Mouse (Mus musculus): ENCODE results near the gene Pum2. TPM values are rescaled to one million over a fixed set of nuclear protein-coding genes. Genes with fewer than 3 reads are reported as not detected.
A peak's percentile ranks its signal among the peaks of the same experiment; 100 is the strongest.

The Pum2 gene
- polyA plus RNA-seq, 1 experiment from 2014 or later, result 22.7 TPM

- Histone ChIP-seq H3K9me3 (ENCODE audit: control insufficient read depth) (no peaks in the 10 kb centered on the region), H3K27ac (ENCODE audit: low read depth, low read length) (0 out of 2 replicates have a peak overlapping the region, but pooled peaks have one; percentile 22), H3K9ac (ENCODE audit: low read depth, low read length) (0 out of 2 replicates have a peak overlapping the region, but pooled peaks have one; percentile 4), H3K27me3 (replicated peaks; ENCODE audit: control insufficient read depth, insufficient read depth, low read length) (no peaks in the 10 kb centered on the region), H3K4me3 (ENCODE audit: low read depth, low read length) (no peak overlapping the region), H3K4me1 (replicated peaks; ENCODE audit: control insufficient read depth, insufficient read depth, low read length) (peaks cover 33% of the 10 kb centered on the region), H3K36me3 (ENCODE audit: control insufficient read depth, insufficient read depth) (no peaks in the 10 kb centered on the region), H3K4me2 (replicated peaks; ENCODE audit: low read depth) (no peak overlapping the region)
- 41% methylated on average over 4 of the region's 4 CpGs for WGBS
- no peak for TF ChIP-seq CTCF (IDR thresholded peaks at IDR 0.05; ENCODE audit: low read depth)
- peak; percentile 26; the same call in 1 of the 2 replicates for ATAC-seq
These were observed 105.9 kb downstream of the Pum2 start for GRCm38 (mm10) chr12:8779851-8780250.

- Histone ChIP-seq H3K27me3 (replicated peaks; ENCODE audit: control insufficient read depth, insufficient read depth, low read length) (no peaks in the 10 kb centered on the region), H3K4me2 (replicated peaks; ENCODE audit: low read depth) (no peak overlapping the region), H3K36me3 (ENCODE audit: control insufficient read depth, insufficient read depth) (no peaks in the 10 kb centered on the region), H3K4me1 (replicated peaks; ENCODE audit: control insufficient read depth, insufficient read depth, low read length) (peaks cover 36% of the 10 kb centered on the region), H3K9me3 (ENCODE audit: control insufficient read depth) (no peaks in the 10 kb centered on the region), H3K9ac (ENCODE audit: low read depth, low read length) (no peak overlapping the region), H3K4me3 (ENCODE audit: low read depth, low read length) (no peak overlapping the region), H3K27ac (ENCODE audit: low read depth, low read length) (no peak overlapping the region)
- 61% methylated on average over 7 of the region's 7 CpGs for whole genome bisulfite sequencing
- no peak for ATAC-seq
- no peak for TF ChIP-seq CTCF (IDR thresholded peaks at IDR 0.05; ENCODE audit: low read depth)
These were observed 107.2 kb downstream of the Pum2 start for GRCm38 (mm10) chr12:8781121-8781520.

- 63% methylated on average over 9 of the region's 9 CpGs for WGBS
- H3K36me3 ChIP-seq (ENCODE audit: control insufficient read depth, insufficient read depth), result no peaks in the 10 kb centered on the region
- H3K27ac ChIP-seq (ENCODE audit: low read depth, low read length), result no peak overlapping the region
- H3K9ac ChIP-seq (ENCODE audit: low read depth, low read length), result no peak overlapping the region
- H3K4me1 ChIP-seq (replicated peaks; ENCODE audit: control insufficient read depth, insufficient read depth, low read length), result peaks cover 36% of the 10 kb centered on the region
- TF ChIP-seq CTCF (IDR thresholded peaks at IDR 0.05; ENCODE audit: low read depth), result no peak
- ATAC-seq, result no peak
- no peaks in the 10 kb centered on the region for H3K9me3 ChIP-seq (ENCODE audit: control insufficient read depth)
- H3K4me3 ChIP-seq (ENCODE audit: low read depth, low read length), result no peak overlapping the region
- no peak overlapping the region; the same call in 1 of the 2 replicates for H3K4me2 ChIP-seq (replicated peaks; ENCODE audit: low read depth)
- no peaks in the 10 kb centered on the region for H3K27me3 ChIP-seq (replicated peaks; ENCODE audit: control insufficient read depth, insufficient read depth, low read length)
These were observed 107.9 kb downstream of the Pum2 start for GRCm38 (mm10) chr12:8781681-8782378.

- no peaks in the 10 kb centered on the region for H3K27me3 ChIP-seq (replicated peaks; ENCODE audit: control insufficient read depth, insufficient read depth, low read length)
- no peak overlapping the region for H3K27ac ChIP-seq (ENCODE audit: low read depth, low read length)
- H3K36me3 ChIP-seq (ENCODE audit: control insufficient read depth, insufficient read depth), result no peaks in the 10 kb centered on the region
- 46% methylated on average over 3 of the region's 3 CpGs for WGBS
- no peak overlapping the region; the same call in 1 of the 2 replicates for H3K4me2 ChIP-seq (replicated peaks; ENCODE audit: low read depth)
- H3K4me3 ChIP-seq (ENCODE audit: low read depth, low read length), result no peak overlapping the region
- H3K4me1 ChIP-seq (replicated peaks; ENCODE audit: control insufficient read depth, insufficient read depth, low read length), result peaks cover 30% of the 10 kb centered on the region
- H3K9ac ChIP-seq (ENCODE audit: low read depth, low read length), result no peak overlapping the region
- TF ChIP-seq CTCF (IDR thresholded peaks at IDR 0.05; ENCODE audit: low read depth), result no peak
- no peaks in the 10 kb centered on the region for H3K9me3 ChIP-seq (ENCODE audit: control insufficient read depth)
- no peak for ATAC-seq
These were observed 108.6 kb downstream of the Pum2 start for GRCm38 (mm10) chr12:8782565-8782964.

DNA sequence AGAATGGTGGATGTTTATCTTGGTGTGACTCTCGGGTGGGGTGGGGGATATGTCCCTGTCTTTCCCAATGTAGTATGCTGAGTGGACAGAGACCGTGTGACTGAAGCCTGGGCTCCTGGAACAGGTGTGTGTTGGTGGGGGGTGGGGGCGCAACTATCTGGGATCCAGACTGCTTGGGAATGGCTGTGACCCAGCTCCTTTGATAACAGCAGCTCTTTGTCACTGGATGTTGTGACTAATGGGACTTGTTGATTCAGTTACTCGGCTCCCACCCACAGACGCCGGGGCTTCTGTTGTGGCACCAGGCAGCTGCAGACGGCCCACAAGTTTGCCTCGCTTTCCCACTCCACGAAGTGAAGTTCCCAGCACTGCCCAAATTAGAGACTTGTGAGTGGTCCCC is 110.3 kb downstream of the Pum2 start:
- Histone ChIP-seq H3K4me2 (replicated peaks; ENCODE audit: low read depth) (no peak overlapping the region), H3K4me1 (replicated peaks; ENCODE audit: control insufficient read depth, insufficient read depth, low read length) (peaks cover 23% of the 10 kb centered on the region)

GRCm38 (mm10) chr12:8786476-8786875 is 112.5 kb downstream of the Pum2 start:
- 62% methylated on average over 5 of the region's 5 CpGs for WGBS
- ATAC-seq, result 0 out of 2 replicates have a peak, but pooled peaks have one; percentile 32
- H3K4me1 ChIP-seq (replicated peaks; ENCODE audit: control insufficient read depth, insufficient read depth, low read length), result peaks cover 20% of the 10 kb centered on the region
- TF ChIP-seq CTCF (IDR thresholded peaks at IDR 0.05; ENCODE audit: low read depth), result no peak
- H3K36me3 ChIP-seq (ENCODE audit: control insufficient read depth, insufficient read depth), result peaks cover 17% of the 10 kb centered on the region
- H3K27ac ChIP-seq (ENCODE audit: low read depth, low read length), result no peak overlapping the region
- no peak overlapping the region for H3K4me3 ChIP-seq (ENCODE audit: low read depth, low read length)
- H3K27me3 ChIP-seq (replicated peaks; ENCODE audit: control insufficient read depth, insufficient read depth, low read length), result no peaks in the 10 kb centered on the region
- H3K9me3 ChIP-seq (ENCODE audit: control insufficient read depth), result no peaks in the 10 kb centered on the region
- no peak overlapping the region for H3K4me2 ChIP-seq (replicated peaks; ENCODE audit: low read depth)
- no peak overlapping the region for H3K9ac ChIP-seq (ENCODE audit: low read depth, low read length)

More for the DNA sequence above, 110.3 kb downstream of the Pum2 start:
- Histone ChIP-seq H3K4me3 (ENCODE audit: low read depth, low read length) (no peak overlapping the region), H3K27ac (ENCODE audit: low read depth, low read length) (no peak overlapping the region), H3K9ac (ENCODE audit: low read depth, low read length) (no peak overlapping the region), H3K9me3 (ENCODE audit: control insufficient read depth) (no peaks in the 10 kb centered on the region), H3K36me3 (ENCODE audit: control insufficient read depth, insufficient read depth) (no peaks in the 10 kb centered on the region), H3K27me3 (replicated peaks; ENCODE audit: control insufficient read depth, insufficient read depth, low read length) (no peaks in the 10 kb centered on the region)
- no peak for TF ChIP-seq CTCF (IDR thresholded peaks at IDR 0.05; ENCODE audit: low read depth)
- 65% methylated on average over 9 of the region's 9 CpGs for WGBS
- no peak for ATAC-seq

Data from intestine, postnatal 0 days (tissue).